Mouse (Mus musculus) ovary, postnatal 10 days (tissue): ENCODE results near the gene Clec4b1.
"Not testable (repeated sequence)": the region's sequence is repeated elsewhere in the genome, so short reads cannot be mapped to it uniquely, and the experiment has no call there.

ENCODE experiments used
- DNase-seq: peaks from one replicate; pipeline ENCODE4 v3.0.0; 2022; ENCODE audit warnings: low spot score

Clec4b1 gene

GRCm38 (mm10) chr6:123049742-123050372 lies at the start of gene Clec4b1:
Clec4b1 (plus strand) TSS chr6:123049962.
- no peak for DNase-seq

GRCm38 (mm10) chr6:123004696-123005095 lies 45.1 kb upstream of the Clec4b1 start:
- DNase-seq = not testable (repeated sequence)

GRCm38 (mm10) chr6:123005591-123005990 lies 44.2 kb upstream of the Clec4b1 start:
- DNase-seq = no peak

GRCm38 (mm10) chr6:123095125-123095843 lies 45.5 kb downstream of the Clec4b1 start:
- no peak for DNase-seq

- not testable (repeated sequence) for DNase-seq
Measured at GRCm38 (mm10) chr6:123106128-123106527, 56.4 kb downstream of the Clec4b1 start, which contains the start of gene Clec4a2. Clec4a2 (plus strand) TSS chr6:123106428.
